Mouse (Mus musculus): ENCODE data around the gene Ica1l. TPM values are rescaled to one million over a fixed set of nuclear protein-coding genes. Genes with fewer than 3 reads are reported as not detected.

Ica1l gene
- polyA plus RNA-seq, 1 experiment from 2014 or later: 0.92 TPM

GRCm38 (mm10) chr1:59997352-59997751 is 45.6 kb downstream of the Ica1l start:
- no peak for ATAC-seq (replicated peaks; ENCODE audit: low FRiP score)
- WGBS: 54% methylated on average over 5 of the region's 5 CpGs
- no peak overlapping the region for H3K4me3 ChIP-seq (ENCODE audit: low read depth, low read length)

GRCm38 (mm10) chr1:59995646-59996045 is 47.3 kb downstream of the Ica1l start:
- 40% methylated on average over 3 of the region's 3 CpGs for WGBS

More at GRCm38 (mm10) chr1:59997352-59997751, 45.6 kb downstream of the Ica1l start:
- Histone ChIP-seq H3K36me3 (ENCODE audit: control insufficient read depth, insufficient read depth, low read length) (no peaks in the 10 kb centered on the region), H3K27ac (ENCODE audit: low read depth, low read length) (no peak overlapping the region), H3K27me3 (replicated peaks; ENCODE audit: control insufficient read depth, insufficient read depth, low read length) (no peaks in the 10 kb centered on the region), H3K9ac (ENCODE audit: low read depth, low read length) (no peak overlapping the region), H3K9me3 (ENCODE audit: control insufficient read depth, low read length) (no peaks in the 10 kb centered on the region), H3K4me2 (no peak overlapping the region), H3K4me1 (replicated peaks; ENCODE audit: control insufficient read depth, insufficient read depth, low read length) (no peaks in the 10 kb centered on the region)
- DNase-seq (ENCODE audit: low spot score): no peak

DNA sequence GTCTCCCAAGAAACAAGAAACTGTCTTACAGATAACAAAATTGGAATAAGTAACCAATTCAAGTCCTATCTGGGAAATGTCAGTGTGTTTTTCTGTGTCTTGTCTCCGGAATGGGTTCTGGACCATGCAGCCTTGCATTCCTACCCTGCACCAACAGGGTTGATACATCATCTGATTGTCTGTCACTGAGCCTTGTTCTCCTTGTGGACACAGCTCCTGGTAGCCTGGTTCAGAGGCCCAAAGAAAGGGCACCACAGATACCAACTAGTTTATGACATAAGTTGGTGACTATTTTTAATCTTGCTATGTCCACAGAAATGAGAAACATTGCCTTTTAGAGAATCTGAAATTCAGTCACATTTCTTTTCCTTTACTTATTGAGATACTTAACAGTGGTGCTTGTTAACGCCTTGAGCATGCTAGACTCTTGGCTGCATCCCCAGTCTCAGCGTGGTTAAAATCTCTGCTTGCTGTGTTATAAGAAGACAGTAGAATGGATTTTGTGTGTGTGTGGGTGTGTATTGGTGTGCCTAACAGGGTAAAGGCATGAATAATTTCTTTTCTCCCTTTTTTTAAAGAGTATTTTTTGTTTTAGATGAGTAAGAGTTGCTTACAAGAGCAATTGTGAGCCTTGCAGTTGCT is 55.5 kb downstream of the Ica1l start:
- Histone ChIP-seq H3K27ac (ENCODE audit: low read depth, low read length) (no peak overlapping the region), H3K36me3 (ENCODE audit: control insufficient read depth, insufficient read depth, low read length) (peaks cover 7% of the 10 kb centered on the region; the same call in 1 of the 2 replicates), H3K4me2 (no peak overlapping the region), H3K9ac (ENCODE audit: low read depth, low read length) (no peak overlapping the region), H3K27me3 (replicated peaks; ENCODE audit: control insufficient read depth, insufficient read depth, low read length) (no peaks in the 10 kb centered on the region), H3K4me1 (replicated peaks; ENCODE audit: control insufficient read depth, insufficient read depth, low read length) (no peaks in the 10 kb centered on the region), H3K9me3 (ENCODE audit: control insufficient read depth, low read length) (no peaks in the 10 kb centered on the region), H3K4me3 (ENCODE audit: low read depth, low read length) (no peak overlapping the region)
- ATAC-seq (replicated peaks; ENCODE audit: low FRiP score) (no peak), DNase-seq (ENCODE audit: low spot score) (no peak)
- 84% methylated on average over 3 of the region's 3 CpGs for WGBS

More at GRCm38 (mm10) chr1:59995646-59996045, 47.3 kb downstream of the Ica1l start:
- H3K36me3 ChIP-seq (ENCODE audit: control insufficient read depth, insufficient read depth, low read length): no peaks in the 10 kb centered on the region
- no peaks in the 10 kb centered on the region for H3K9me3 ChIP-seq (ENCODE audit: control insufficient read depth, low read length)
- ATAC-seq (replicated peaks; ENCODE audit: low FRiP score) (no peak), DNase-seq (ENCODE audit: low spot score) (no peak)
- H3K27me3 ChIP-seq (replicated peaks; ENCODE audit: control insufficient read depth, insufficient read depth, low read length): no peaks in the 10 kb centered on the region
- H3K27ac ChIP-seq (ENCODE audit: low read depth, low read length): no peak overlapping the region
- no peaks in the 10 kb centered on the region for H3K4me1 ChIP-seq (replicated peaks; ENCODE audit: control insufficient read depth, insufficient read depth, low read length)
- H3K4me2 ChIP-seq: no peak overlapping the region
- no peak overlapping the region for H3K4me3 ChIP-seq (ENCODE audit: low read depth, low read length)
- H3K9ac ChIP-seq (ENCODE audit: low read depth, low read length): no peak overlapping the region

- Histone ChIP-seq H3K4me3 (ENCODE audit: low read depth, low read length) (no peak overlapping the region), H3K9me3 (ENCODE audit: control insufficient read depth, low read length) (no peaks in the 10 kb centered on the region), H3K27ac (ENCODE audit: low read depth, low read length) (no peak overlapping the region), H3K4me1 (replicated peaks; ENCODE audit: control insufficient read depth, insufficient read depth, low read length) (no peaks in the 10 kb centered on the region), H3K27me3 (replicated peaks; ENCODE audit: control insufficient read depth, insufficient read depth, low read length) (no peaks in the 10 kb centered on the region), H3K9ac (ENCODE audit: low read depth, low read length) (no peak overlapping the region), H3K4me2 (no peak overlapping the region), H3K36me3 (ENCODE audit: control insufficient read depth, insufficient read depth, low read length) (peaks cover 9% of the 10 kb centered on the region; the same call in 1 of the 2 replicates)
- ATAC-seq (replicated peaks; ENCODE audit: low FRiP score) (no peak), DNase-seq (ENCODE audit: low spot score) (no peak)
Measured at GRCm38 (mm10) chr1:59986626-59987025, 56.4 kb downstream of the Ica1l start.

DNA sequence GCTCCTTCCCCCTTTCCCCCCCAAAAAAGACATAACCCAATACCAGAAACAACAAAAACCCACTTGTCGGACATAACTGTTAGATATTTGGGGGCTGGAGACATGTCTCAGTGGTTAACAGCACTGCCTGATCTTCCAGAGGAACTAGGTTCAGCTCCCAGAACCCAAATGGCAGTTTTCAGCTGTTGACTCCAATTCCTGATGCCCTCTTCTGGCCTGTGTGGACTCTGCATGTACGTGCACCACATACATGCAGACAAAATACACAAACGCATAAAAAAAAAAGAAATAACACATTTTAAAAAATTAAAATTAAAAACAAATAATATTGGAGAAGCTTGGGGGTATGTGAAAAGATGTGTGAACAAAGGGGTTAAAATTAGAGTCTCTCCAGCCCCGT is 75.7 kb downstream of the Ica1l start:
- H3K4me2 ChIP-seq: no peak overlapping the region
- H3K9me3 ChIP-seq (ENCODE audit: control insufficient read depth, low read length): no peaks in the 10 kb centered on the region
- 0 out of 2 replicates have a peak, but pooled peaks cover 2% of the 10 kb centered on the region for H3K36me3 ChIP-seq (ENCODE audit: control insufficient read depth, insufficient read depth, low read length)
- no peak overlapping the region for H3K4me3 ChIP-seq (ENCODE audit: low read depth, low read length)
- H3K9ac ChIP-seq (ENCODE audit: low read depth, low read length): no peak overlapping the region
- H3K4me1 ChIP-seq (replicated peaks; ENCODE audit: control insufficient read depth, insufficient read depth, low read length): no peaks in the 10 kb centered on the region
- DNase-seq (ENCODE audit: low spot score) (no peak), ATAC-seq (replicated peaks; ENCODE audit: low FRiP score) (no peak)
- WGBS: 87% methylated on average over 4 of the region's 4 CpGs
- no peaks in the 10 kb centered on the region for H3K27me3 ChIP-seq (replicated peaks; ENCODE audit: control insufficient read depth, insufficient read depth, low read length)
- H3K27ac ChIP-seq (ENCODE audit: low read depth, low read length): no peak overlapping the region

DNA sequence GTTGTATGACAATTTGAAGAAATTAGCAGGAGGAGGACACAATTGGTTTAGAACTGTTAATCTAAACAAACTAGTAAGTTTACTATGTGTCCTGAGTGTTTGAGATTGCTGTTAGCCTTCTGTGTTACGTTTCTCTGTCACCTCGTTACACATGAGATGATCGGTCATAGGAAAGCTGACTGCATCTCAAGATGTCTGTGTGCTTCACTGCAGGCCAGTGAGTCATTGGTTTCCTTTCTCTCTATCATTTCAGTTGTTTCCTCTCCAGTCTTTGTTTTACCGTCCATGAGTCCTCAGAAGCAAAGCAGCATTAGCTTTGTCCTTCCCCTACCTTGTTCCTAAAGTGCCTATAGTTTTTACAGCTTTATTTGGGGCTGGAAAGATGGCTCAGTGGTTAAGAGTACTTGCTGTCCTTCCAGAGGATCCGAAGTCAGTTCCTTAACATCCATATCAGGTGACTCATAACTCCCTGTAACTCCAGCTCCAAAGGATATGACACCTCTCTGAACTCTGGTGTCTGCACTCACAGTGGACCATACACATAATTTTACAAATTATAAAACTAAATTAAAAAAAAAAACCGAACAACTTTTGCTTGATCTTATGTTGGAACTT is 76.7 kb downstream of the Ica1l start:
- 78% methylated on average over 6 of the region's 6 CpGs for WGBS
- Histone ChIP-seq H3K36me3 (ENCODE audit: control insufficient read depth, insufficient read depth, low read length) (0 out of 2 replicates have a peak, but pooled peaks cover 2% of the 10 kb centered on the region), H3K27me3 (replicated peaks; ENCODE audit: control insufficient read depth, insufficient read depth, low read length) (no peaks in the 10 kb centered on the region), H3K4me2 (no peak overlapping the region), H3K27ac (ENCODE audit: low read depth, low read length) (no peak overlapping the region), H3K4me3 (ENCODE audit: low read depth, low read length) (no peak overlapping the region), H3K4me1 (replicated peaks; ENCODE audit: control insufficient read depth, insufficient read depth, low read length) (no peaks in the 10 kb centered on the region), H3K9me3 (ENCODE audit: control insufficient read depth, low read length) (no peaks in the 10 kb centered on the region), H3K9ac (ENCODE audit: low read depth, low read length) (no peak overlapping the region)
- no peak for ATAC-seq (replicated peaks; ENCODE audit: low FRiP score)
- no peak for DNase-seq (ENCODE audit: low spot score)

- no peak for ATAC-seq (replicated peaks; ENCODE audit: low FRiP score)
- 0 out of 2 replicates have a peak, but pooled peaks cover 1% of the 10 kb centered on the region for H3K36me3 ChIP-seq (ENCODE audit: control insufficient read depth, insufficient read depth, low read length)
- no peaks in the 10 kb centered on the region for H3K9me3 ChIP-seq (ENCODE audit: control insufficient read depth, low read length)
Measured at GRCm38 (mm10) chr1:59959941-59960340, 83.0 kb downstream of the Ica1l start.

GRCm38 (mm10) chr1:59957206-59957605 is 85.8 kb downstream of the Ica1l start:
- DNase-seq (ENCODE audit: low spot score) (no peak), ATAC-seq (replicated peaks; ENCODE audit: low FRiP score) (no peak)
- WGBS: 58% methylated on average over 3 of the region's 3 CpGs

More at GRCm38 (mm10) chr1:59959941-59960340, 83.0 kb downstream of the Ica1l start:
- H3K27me3 ChIP-seq (replicated peaks; ENCODE audit: control insufficient read depth, insufficient read depth, low read length): no peaks in the 10 kb centered on the region
- H3K27ac ChIP-seq (ENCODE audit: low read depth, low read length): no peak overlapping the region
- WGBS: 49% methylated on average over 1 of the region's 1 CpGs
- H3K4me1 ChIP-seq (replicated peaks; ENCODE audit: control insufficient read depth, insufficient read depth, low read length): no peaks in the 10 kb centered on the region; the same call in 1 of the 2 replicates
- no peak overlapping the region for H3K4me2 ChIP-seq
- DNase-seq (ENCODE audit: low spot score): no peak
- no peak overlapping the region for H3K4me3 ChIP-seq (ENCODE audit: low read depth, low read length)
- no peak overlapping the region for H3K9ac ChIP-seq (ENCODE audit: low read depth, low read length)

GRCm38 (mm10) chr1:59947509-59947908 is 95.5 kb downstream of the Ica1l start:
- 98% methylated on average over 4 of the region's 4 CpGs for WGBS
- no peaks in the 10 kb centered on the region for H3K27me3 ChIP-seq (replicated peaks; ENCODE audit: control insufficient read depth, insufficient read depth, low read length)
- no peak overlapping the region for H3K27ac ChIP-seq (ENCODE audit: low read depth, low read length)
- H3K36me3 ChIP-seq (ENCODE audit: control insufficient read depth, insufficient read depth, low read length): peaks cover 2% of the 10 kb centered on the region; the same call in 1 of the 2 replicates
- no peaks in the 10 kb centered on the region for H3K9me3 ChIP-seq (ENCODE audit: control insufficient read depth, low read length)
- DNase-seq (ENCODE audit: low spot score) (no peak), ATAC-seq (replicated peaks; ENCODE audit: low FRiP score) (no peak)
- H3K4me2 ChIP-seq: no peak overlapping the region
- H3K4me1 ChIP-seq (replicated peaks; ENCODE audit: control insufficient read depth, insufficient read depth, low read length): peaks cover 14% of the 10 kb centered on the region
- no peak overlapping the region for H3K4me3 ChIP-seq (ENCODE audit: low read depth, low read length)
- H3K9ac ChIP-seq (ENCODE audit: low read depth, low read length): no peak overlapping the region

More at GRCm38 (mm10) chr1:59957206-59957605, 85.8 kb downstream of the Ica1l start:
- Histone ChIP-seq H3K4me1 (replicated peaks; ENCODE audit: control insufficient read depth, insufficient read depth, low read length) (no peaks in the 10 kb centered on the region; the same call in 1 of the 2 replicates), H3K9ac (ENCODE audit: low read depth, low read length) (no peak overlapping the region), H3K36me3 (ENCODE audit: control insufficient read depth, insufficient read depth, low read length) (no peaks in the 10 kb centered on the region), H3K9me3 (ENCODE audit: control insufficient read depth, low read length) (no peaks in the 10 kb centered on the region), H3K27me3 (replicated peaks; ENCODE audit: control insufficient read depth, insufficient read depth, low read length) (no peaks in the 10 kb centered on the region), H3K4me2 (no peak overlapping the region), H3K27ac (ENCODE audit: low read depth, low read length) (no peak overlapping the region), H3K4me3 (ENCODE audit: low read depth, low read length) (no peak overlapping the region)

All from liver, embryonic 11.5 days (tissue).